18 mouse cellular contexts compared by ENCODE assay signal in the genomic region with DNA sequence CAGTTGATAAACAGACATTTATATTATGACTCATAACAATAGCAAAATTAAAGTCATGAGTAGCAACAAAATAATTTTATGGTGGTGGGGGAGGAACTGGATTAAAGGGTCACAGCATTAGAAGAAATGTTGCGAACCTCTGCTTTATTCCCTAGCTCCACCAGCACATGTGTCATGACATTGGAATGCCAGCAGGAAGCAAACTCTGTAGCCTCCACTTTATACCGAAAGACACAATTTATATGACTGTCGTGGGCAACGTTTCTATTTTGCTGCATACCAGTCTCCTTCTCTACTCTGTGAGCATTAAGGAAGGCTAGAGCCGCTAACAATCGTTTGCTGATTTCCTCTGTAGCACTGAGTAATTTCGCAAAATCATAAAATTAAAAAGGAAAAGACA. TPM values are rescaled to one million over a fixed set of nuclear protein-coding genes. Genes with fewer than 3 reads are reported as not detected.
DNase-seq lines count a peak whose midpoint lies in the region; ATAC-seq and TF ChIP-seq lines count a peak whose summit lies in the region.
"Had no signal": no experiment of that assay in that cellular context is flagged by ENCODE, and none has a peak within 500 bp of the region (broad histone marks: within the 10 kb centered on the region; RNA-seq: fewer than 3 reads in every experiment).

No protein-coding gene starts in this region.

- H3K4me3 ChIP-seq in heart, embryonic 14.5 days (ENCODE audit: control insufficient read depth in 1 of 2, insufficient read depth in 1 of 2, low read depth in 1 of 2, low read length in 2 of 2), result no peak overlapping the region
- H3K4me3 ChIP-seq in limb, embryonic 13.5 days, result no peak overlapping the region
- no peak overlapping the region for H3K4me3 ChIP-seq in limb, embryonic 10.5 days
- no peak overlapping the region for H3K4me3 ChIP-seq in intestine, embryonic 15.5 days (replicated peaks)
- no peak overlapping the region for H3K4me3 ChIP-seq in small intestine, adult 2 months (ENCODE audit: low read depth, low read length)
- H3K4me3 ChIP-seq: embryonic facial prominence, embryonic 13.5 days; gastrocnemius, adult 2 months; left cerebral cortex, adult 2 months had no signal

- no peak for TF ChIP-seq CTCF in small intestine, adult 2 months (IDR thresholded peaks at IDR 0.05; ENCODE audit: extremely low read depth, insufficient read length, insufficient replicate concordance, low read depth, low read length)

- no peaks in the 10 kb centered on the region for H3K27me3 ChIP-seq in heart, embryonic 14.5 days (ENCODE audit: control insufficient read depth, insufficient read depth, low read length)
- H3K27me3 ChIP-seq in limb, embryonic 13.5 days, result no peaks in the 10 kb centered on the region
- no peaks in the 10 kb centered on the region for H3K27me3 ChIP-seq in limb, embryonic 10.5 days (ENCODE audit: low read depth, poor library complexity, severe bottlenecking)
- no peaks in the 10 kb centered on the region for H3K27me3 ChIP-seq in intestine, embryonic 15.5 days (replicated peaks)
- no peaks in the 10 kb centered on the region for H3K27me3 ChIP-seq in small intestine, adult 2 months (ENCODE audit: control insufficient read depth, insufficient read depth, low read length)
- H3K27me3 ChIP-seq: embryonic facial prominence, embryonic 13.5 days had no signal

- no peak for TF ChIP-seq POLR2A in small intestine, adult 2 months (IDR thresholded peaks at IDR 0.05; ENCODE audit: low read depth, low read length)

- ATAC-seq in heart, embryonic 14.5 days (ENCODE audit: insufficient number of reproducible peaks, insufficient read depth, low FRiP score, low read depth), result no peak
- no peak; the same call in 1 of the 2 replicates for ATAC-seq in limb, embryonic 13.5 days (ENCODE audit: low FRiP score, low read depth)
- ATAC-seq in intestine, embryonic 15.5 days, result peak; percentile 29; the same call in 1 of the 2 replicates
- ATAC-seq: forebrain, postnatal 0 days had no signal

- H3K4me1 ChIP-seq in heart, embryonic 14.5 days (ENCODE audit: control insufficient read depth in 2 of 2, insufficient read depth in 2 of 2, low read length in 2 of 2), result peaks cover 16 to 28% of the 10 kb centered on the region in 2 experiments
- peaks cover 47% of the 10 kb centered on the region for H3K4me1 ChIP-seq in limb, embryonic 13.5 days
- peaks cover 31% of the 10 kb centered on the region for H3K4me1 ChIP-seq in limb, embryonic 10.5 days
- peaks cover 16% of the 10 kb centered on the region for H3K4me1 ChIP-seq in intestine, embryonic 15.5 days (replicated peaks)
- H3K4me1 ChIP-seq in small intestine, adult 2 months (ENCODE audit: control insufficient read depth, insufficient read depth, insufficient read length, low read length), result peaks cover 21% of the 10 kb centered on the region

- DNase-seq in heart, postnatal 36 days, result no peak
- DNase-seq in limb, embryonic 10.5 days (ENCODE audit: low spot score), result no peak
- DNase-seq in testis, postnatal 10 days (ENCODE audit: low spot score), result no peak
- DNase-seq: cerebellum, adult 9-10 months; forebrain, postnatal 0 days; gastrocnemius, adult 2 months; kidney, adult 9 months; midbrain, embryonic 14.5 days; retina, postnatal 1 day; thymus, postnatal 14 days had no signal

- H3K4me2 ChIP-seq in heart, embryonic 14.5 days (ENCODE audit: low read length), result peak overlapping the region; percentile 53
- no peak overlapping the region for H3K4me2 ChIP-seq in limb, embryonic 13.5 days (replicated peaks)
- peak overlapping the region; percentile 30; the same call in 1 of the 2 replicates for H3K4me2 ChIP-seq in intestine, embryonic 15.5 days (replicated peaks)
- H3K4me2 ChIP-seq: embryonic facial prominence, embryonic 13.5 days had no signal

- H3K27ac ChIP-seq in heart, embryonic 14.5 days (replicated peaks in 1 of 2; ENCODE audit: control insufficient read depth in 1 of 2, insufficient read depth in 1 of 2, low read depth in 2 of 2, low read length in 2 of 2), result peak overlapping the region; percentile 71 to 75
- H3K27ac ChIP-seq in limb, embryonic 13.5 days, result 0 out of 2 replicates have a peak overlapping the region, but pooled peaks have one; percentile 10
- H3K27ac ChIP-seq in limb, embryonic 10.5 days, result no peak overlapping the region
- H3K27ac ChIP-seq in intestine, embryonic 15.5 days, result peak overlapping the region; percentile 84
- H3K27ac ChIP-seq in small intestine, adult 2 months (ENCODE audit: insufficient read depth, low read depth, low read length), result peak overlapping the region; percentile 86
- H3K27ac ChIP-seq: embryonic facial prominence, embryonic 13.5 days; gastrocnemius, adult 2 months; left cerebral cortex, adult 2 months; liver, embryonic 14.5 days had no signal

- WGBS in heart, embryonic 14.5 days, result 37% methylated on average over 7 of the region's 7 CpGs
- 37% methylated on average over 7 of the region's 7 CpGs for WGBS in limb, embryonic 13.5 days
- WGBS in limb, embryonic 10.5 days, result 81% methylated on average over 7 of the region's 7 CpGs
- 30% methylated on average over 7 of the region's 7 CpGs for WGBS in intestine, embryonic 15.5 days
- 19% methylated on average over 7 of the region's 7 CpGs for WGBS in small intestine, adult 2 months

- no peaks in the 10 kb centered on the region for H3K9me3 ChIP-seq in heart, embryonic 14.5 days (ENCODE audit: control insufficient read depth, low read length)
- H3K9me3 ChIP-seq in limb, embryonic 13.5 days, result no peaks in the 10 kb centered on the region
- H3K9me3 ChIP-seq in limb, embryonic 10.5 days (replicated peaks), result no peaks in the 10 kb centered on the region
- H3K9me3 ChIP-seq in intestine, embryonic 15.5 days, result no peaks in the 10 kb centered on the region
- H3K9me3 ChIP-seq: embryonic facial prominence, embryonic 13.5 days had no signal

- no peaks in the 10 kb centered on the region for H3K36me3 ChIP-seq in heart, embryonic 14.5 days (ENCODE audit: control insufficient read depth, insufficient read depth, low read length)
- no peaks in the 10 kb centered on the region for H3K36me3 ChIP-seq in limb, embryonic 13.5 days
- no peaks in the 10 kb centered on the region for H3K36me3 ChIP-seq in limb, embryonic 10.5 days
- no peaks in the 10 kb centered on the region for H3K36me3 ChIP-seq in intestine, embryonic 15.5 days
- no peaks in the 10 kb centered on the region for H3K36me3 ChIP-seq in small intestine, adult 2 months (ENCODE audit: control insufficient read depth, insufficient read depth, low read length)
- H3K36me3 ChIP-seq: embryonic facial prominence, embryonic 13.5 days had no signal

- 0 out of 2 replicates have a peak overlapping the region, but pooled peaks have one; percentile 28 for H3K9ac ChIP-seq in heart, embryonic 14.5 days (ENCODE audit: low read length)
- no peak overlapping the region for H3K9ac ChIP-seq in limb, embryonic 13.5 days
- H3K9ac ChIP-seq in intestine, embryonic 15.5 days, result no peak overlapping the region
- H3K9ac ChIP-seq: embryonic facial prominence, embryonic 13.5 days; forebrain, postnatal 0 days; liver, embryonic 14.5 days had no signal

- intact Hi-C loops in heart, postnatal 36 days (cut with DNase I), result loop anchor here (5.0 kb wide), 1 partner anchor 50 kb away; a partner anchor contains a TSS

RNA-seq across cellular contexts. Expression of a gene that starts 51.8 kb away (rescaled TPM):
- polyA plus RNA-seq in heart, embryonic 14.5 days (2014; fragmentation: Nextera tagmentation; extraction: Ambion mirVana), result 2.5 and 3.3 TPM in 2 replicates
- total RNA-seq in heart, postnatal 36 days (2021), result 1 to 10 TPM; 3.6 to 6.2 TPM
- 23.3 and 24.2 TPM in 2 replicates for polyA plus RNA-seq in limb, embryonic 13.5 days (2015; fragmentation: Nextera tagmentation; extraction: Ambion mirVana)
- 6.1 and 10.1 TPM in 2 replicates for polyA plus RNA-seq in limb, embryonic 10.5 days (2016; fragmentation: Nextera tagmentation; extraction: Ambion mirVana)
- 8.7 and 9.1 TPM in 2 replicates for polyA plus RNA-seq in intestine, embryonic 15.5 days (2015; fragmentation: Nextera tagmentation; extraction: Ambion mirVana)
- polyA plus RNA-seq in small intestine, adult 2 months (2012; rRNA removed), result 1.8 and 2.9 TPM in 2 replicates
- total RNA-seq: neutrophil, adult 5-6 weeks had no signal
